Mouse (Mus musculus) embryonic facial prominence, embryonic 11.5 days (tissue): ENCODE measurements around the gene Crb2. TPM values are rescaled to one million over a fixed set of nuclear protein-coding genes. Genes with fewer than 3 reads are reported as not detected.

ENCODE experiments used
- ATAC-seq: fragments of 200-750 bp; cut with Nextera tagmentation; replicated peaks from 2 replicates; pipeline ENCODE4 v1.8.0; 2017; ENCODE audit warnings: low read depth; ENCODE audit not compliant: insufficient number of reproducible peaks, low FRiP score, low TSS enrichment
- DNase-seq: peaks from one replicate; pipeline ENCODE4 v3.0.0-alpha.2; 2015; ENCODE audit warnings: low spot score
- H3K27ac ChIP-seq: fragments of 300-500 bp; sonication (generic); replicated peaks from 2 replicates; pipeline ENCODE4 v1.5.1; 2014; ENCODE audit warnings: mild to moderate bottlenecking, low read depth, low read length, control low read depth
- H3K27me3 ChIP-seq: fragments of 300-500 bp; sonication (generic); 2 replicates; pipeline ENCODE4 v1.6.1; 2014; ENCODE audit warnings: mild to moderate bottlenecking, low read length, moderate library complexity, mixed read lengths; ENCODE audit not compliant: control insufficient read depth, insufficient read depth
- H3K36me3 ChIP-seq: fragments of 300-500 bp; sonication (generic); replicated peaks from 2 replicates; pipeline ENCODE4 v1.6.1; 2014; ENCODE audit warnings: low read depth, mild to moderate bottlenecking, low read length, moderate library complexity, mixed read lengths; ENCODE audit not compliant: control insufficient read depth, insufficient read depth
- H3K4me1 ChIP-seq: fragments of 300-500 bp; sonication (generic); 2 replicates; pipeline ENCODE4 v1.6.1; 2014; ENCODE audit warnings: low read length, mixed read lengths; ENCODE audit not compliant: control insufficient read depth, insufficient read depth
- H3K4me2 ChIP-seq: fragments of 300-500 bp; sonication (generic); 2 replicates; pipeline ENCODE4 v1.6.1; 2014; ENCODE audit warnings: low read depth, mild to moderate bottlenecking, control low read depth, low read length, moderate library complexity
- H3K4me3 ChIP-seq: fragments of 300-500 bp; sonication (generic); 2 replicates; pipeline ENCODE4 v1.5.1; 2014; ENCODE audit warnings: low read depth, low read length, control low read depth
- H3K9ac ChIP-seq: fragments of 300-500 bp; sonication (generic); replicated peaks from 2 replicates; pipeline ENCODE4 v1.6.1; 2014; ENCODE audit warnings: mild to moderate bottlenecking, control low read depth, low read length
- H3K9me3 ChIP-seq: fragments of 300-500 bp; sonication (generic); replicated peaks from 2 replicates; pipeline ENCODE4 v1.6.1; 2016; ENCODE audit warnings: mild to moderate bottlenecking, low read length, inconsistent platforms, mixed read lengths; ENCODE audit not compliant: control insufficient read depth
- WGBS: fragments of 180-500 bp; shearing (Covaris S2); extraction: QIAGEN DNeasy Blood & Tissue Kit; methylation state at CpG from one replicate; pipeline ENCODE4 v1.1.7; 2014; 5-methylcytosine and 5-hydroxymethylcytosine counted together
- polyA plus RNA-seq: library from polyadenylated mRNA; unstranded; fragments of >200 nt; fragmentation: Nextera tagmentation; extraction: Ambion mirVana; gene quantifications from 2 replicates; pipeline ENCODE4 v1.2.1, GENCODE M21; 2014

Gene Crb2
- polyA plus RNA-seq, 1 experiment from 2014 or later = 2.7 TPM

GRCm38 (mm10) chr2:37760633-37761032 lies 15.4 kb upstream of the Crb2 start:
- 32% methylated on average over 6 of the region's 6 CpGs for WGBS
- no peak for DNase-seq
- Histone ChIP-seq H3K4me2 (no peak overlapping the region), H3K4me1 (no peaks in the 10 kb centered on the region; the same call in 1 of the 2 replicates), H3K36me3 (no peaks in the 10 kb centered on the region), H3K9ac (no peak overlapping the region), H3K27ac (no peak overlapping the region), H3K4me3 (no peak overlapping the region), H3K27me3 (no peaks in the 10 kb centered on the region), H3K9me3 (no peaks in the 10 kb centered on the region)
- ATAC-seq = no peak

- WGBS = 41% methylated on average over 3 of the region's 3 CpGs
- DNase-seq = no peak
- H3K27ac ChIP-seq = no peak overlapping the region
- H3K9ac ChIP-seq = no peak overlapping the region
- 0 out of 2 replicates have a peak, but pooled peaks cover 2% of the 10 kb centered on the region for H3K4me1 ChIP-seq
- ATAC-seq = no peak
- no peak overlapping the region for H3K4me3 ChIP-seq
- no peaks in the 10 kb centered on the region for H3K9me3 ChIP-seq
- peaks cover 2% of the 10 kb centered on the region; the same call in 1 of the 2 replicates for H3K27me3 ChIP-seq
- no peaks in the 10 kb centered on the region for H3K36me3 ChIP-seq
- H3K4me2 ChIP-seq = no peak overlapping the region
Measured at GRCm38 (mm10) chr2:37763638-37764037, 12.4 kb upstream of the Crb2 start.

- Histone ChIP-seq H3K4me1 (0 out of 2 replicates have a peak, but pooled peaks cover 2% of the 10 kb centered on the region), H3K9ac (no peak overlapping the region), H3K27me3 (peaks cover 2% of the 10 kb centered on the region; the same call in 1 of the 2 replicates), H3K36me3 (no peaks in the 10 kb centered on the region), H3K4me2 (no peak overlapping the region), H3K27ac (no peak overlapping the region), H3K4me3 (no peak overlapping the region), H3K9me3 (no peaks in the 10 kb centered on the region)
- 75% methylated on average over 2 of the region's 2 CpGs for WGBS
- DNase-seq (no peak), ATAC-seq (no peak)
Measured at GRCm38 (mm10) chr2:37764514-37764913, 11.5 kb upstream of the Crb2 start.

GRCm38 (mm10) chr2:37765082-37765483 lies 11.0 kb upstream of the Crb2 start:
- 0 out of 2 replicates have a peak overlapping the region, but pooled peaks have one; percentile 4 for H3K9ac ChIP-seq
- H3K4me1 ChIP-seq = 0 out of 2 replicates have a peak, but pooled peaks cover 2% of the 10 kb centered on the region
- 22% methylated on average over 21 of the region's 21 CpGs for WGBS
- ATAC-seq (no peak), DNase-seq (no peak)
- H3K4me3 ChIP-seq = no peak overlapping the region
- H3K27ac ChIP-seq = no peak overlapping the region
- no peaks in the 10 kb centered on the region for H3K9me3 ChIP-seq
- H3K36me3 ChIP-seq = no peaks in the 10 kb centered on the region
- peaks cover 2% of the 10 kb centered on the region; the same call in 1 of the 2 replicates for H3K27me3 ChIP-seq
- no peak overlapping the region for H3K4me2 ChIP-seq

- 0 out of 2 replicates have a peak, but pooled peaks cover 2% of the 10 kb centered on the region for H3K4me1 ChIP-seq
- no peak for ATAC-seq
Measured at GRCm38 (mm10) chr2:37766027-37766761, 9.9 kb upstream of the Crb2 start.

GRCm38 (mm10) chr2:37767080-37767547 lies 8.9 kb upstream of the Crb2 start:
- Histone ChIP-seq H3K27ac (no peak overlapping the region), H3K27me3 (peaks cover 2% of the 10 kb centered on the region; the same call in 1 of the 2 replicates), H3K36me3 (no peaks in the 10 kb centered on the region), H3K4me2 (no peak overlapping the region), H3K4me1 (0 out of 2 replicates have a peak, but pooled peaks cover 2% of the 10 kb centered on the region), H3K9ac (no peak overlapping the region), H3K4me3 (no peak overlapping the region), H3K9me3 (no peaks in the 10 kb centered on the region)
- WGBS = 1% methylated on average over 9 of the region's 9 CpGs
- DNase-seq (no peak), ATAC-seq (0 out of 2 replicates have a peak, but pooled peaks have one; percentile 6)

More at GRCm38 (mm10) chr2:37766027-37766761, 9.9 kb upstream of the Crb2 start:
- H3K9me3 ChIP-seq = no peaks in the 10 kb centered on the region
- H3K9ac ChIP-seq = no peak overlapping the region
- no peak overlapping the region for H3K27ac ChIP-seq
- H3K4me3 ChIP-seq = no peak overlapping the region
- H3K27me3 ChIP-seq = peaks cover 2% of the 10 kb centered on the region; the same call in 1 of the 2 replicates
- DNase-seq = no peak
- WGBS = 41% methylated on average over 10 of the region's 11 CpGs
- no peak overlapping the region for H3K4me2 ChIP-seq
- no peaks in the 10 kb centered on the region for H3K36me3 ChIP-seq

- H3K9ac ChIP-seq = no peak overlapping the region
- H3K36me3 ChIP-seq = no peaks in the 10 kb centered on the region
- no peak overlapping the region for H3K27ac ChIP-seq
- ATAC-seq = no peak
- peaks cover 2% of the 10 kb centered on the region; the same call in 1 of the 2 replicates for H3K27me3 ChIP-seq
- H3K4me3 ChIP-seq = no peak overlapping the region
- WGBS = 50% methylated on average over 3 of the region's 3 CpGs
- no peak overlapping the region for H3K4me2 ChIP-seq
- DNase-seq = no peak
- 0 out of 2 replicates have a peak, but pooled peaks cover 2% of the 10 kb centered on the region for H3K4me1 ChIP-seq
- no peaks in the 10 kb centered on the region for H3K9me3 ChIP-seq
Measured at GRCm38 (mm10) chr2:37767739-37768138, 8.3 kb upstream of the Crb2 start.

GRCm38 (mm10) chr2:37768903-37769302 lies 7.1 kb upstream of the Crb2 start:
- H3K4me3 ChIP-seq = no peak overlapping the region
- no peak overlapping the region for H3K9ac ChIP-seq
- DNase-seq (no peak), ATAC-seq (no peak)
- H3K27me3 ChIP-seq = peaks cover 2% of the 10 kb centered on the region; the same call in 1 of the 2 replicates
- 40% methylated on average over 2 of the region's 2 CpGs for WGBS
- no peak overlapping the region for H3K27ac ChIP-seq
- H3K36me3 ChIP-seq = no peaks in the 10 kb centered on the region
- H3K4me2 ChIP-seq = no peak overlapping the region
- 0 out of 2 replicates have a peak, but pooled peaks cover 2% of the 10 kb centered on the region for H3K4me1 ChIP-seq
- H3K9me3 ChIP-seq = no peaks in the 10 kb centered on the region
